ENCODE assay signal across 8 mouse cellular contexts in genomic region chr1:13789318-13790085, GRCm38 (mm10).
A peak's percentile ranks its signal among the peaks of the same experiment; 100 is the strongest.
DNase-seq lines count a peak whose midpoint lies in the region; ATAC-seq lines count a peak whose summit lies in the region.

No protein-coding gene starts in this region.

- peak; percentile 92 for ATAC-seq in hindbrain, embryonic 15.5 days (ENCODE audit: low FRiP score, low read depth)
- ATAC-seq in megakaryocyte-erythroid progenitor cell, adult 5-6 weeks (replicated peaks; ENCODE audit: low FRiP score, low TSS enrichment, poor library complexity, severe bottlenecking): peak; percentile 93

- H3K9me3 ChIP-seq in hindbrain, embryonic 15.5 days: no peaks in the 10 kb centered on the region

- peak overlapping the region; percentile 49 for H3K4me2 ChIP-seq in hindbrain, embryonic 15.5 days

- WGBS in hindbrain, embryonic 15.5 days: 34% methylated on average over 13 of the region's 13 CpGs

- H3K9ac ChIP-seq in hindbrain, embryonic 15.5 days: no peak overlapping the region

- peak; percentile 22 for DNase-seq in T-cell, adult 2 months (ENCODE audit: low spot score)
- peak; percentile 91 to 92 for DNase-seq in cerebellum, postnatal 10 days
- DNase-seq in frontal cortex, postnatal 25 days (ENCODE audit: low spot score in 2 of 2): peak; percentile 80 to 84
- DNase-seq in left cerebral cortex, adult 11 months (ENCODE audit: low spot score): peak; percentile 62
- peak; percentile 81 for DNase-seq in right cerebral cortex, postnatal 14 days
- peak; percentile 67 for DNase-seq in urinary bladder, postnatal 25 days (ENCODE audit: low spot score)

- no peaks in the 10 kb centered on the region for H3K36me3 ChIP-seq in hindbrain, embryonic 15.5 days

- no peak overlapping the region; the same call in 1 of the 2 replicates for H3K4me3 ChIP-seq in hindbrain, embryonic 15.5 days

- no peak overlapping the region for H3K27ac ChIP-seq in hindbrain, embryonic 15.5 days (replicated peaks)

- peaks cover 2% of the 10 kb centered on the region; the same call in 1 of the 2 replicates for H3K4me1 ChIP-seq in hindbrain, embryonic 15.5 days (replicated peaks)

- H3K27me3 ChIP-seq in hindbrain, embryonic 15.5 days: 0 out of 2 replicates have a peak, but pooled peaks cover 2% of the 10 kb centered on the region

Comparison
In these comparisons a context has a peak if more than half of its experiments do, and no peak if none do; other contexts are left out.
1. DNase-seq: peak in every context shown above with its lines; median percentile 92 in cerebellum, postnatal 10 days; 82 in frontal cortex, postnatal 25 days; 81 in right cerebral cortex, postnatal 14 days; 67 in urinary bladder, postnatal 25 days; 62 in left cerebral cortex, adult 11 months; 22 in T-cell, adult 2 months.